Mouse (Mus musculus) kidney, embryonic 14.5 days (tissue): Measurements from ENCODE around the gene Ifi44. TPM values are rescaled to one million over a fixed set of nuclear protein-coding genes. Genes with fewer than 3 reads are reported as not detected.

Experiments
- ATAC-seq: fragments of 200-750 bp; cut with Nextera tagmentation; 2 replicates; pipeline ENCODE4 v1.8.0; 2017; ENCODE audit warnings: moderate number of reproducible peaks, mild to moderate bottlenecking, moderate TSS enrichment, moderate library complexity; ENCODE audit not compliant: low FRiP score, low TSS enrichment
- H3K27ac ChIP-seq: fragments of 300-500 bp; sonication (generic); 2 replicates; pipeline ENCODE4 v1.5.1; 2014; ENCODE audit warnings: low read depth, mild to moderate bottlenecking, low read length, moderate library complexity, mixed read lengths
- H3K27me3 ChIP-seq: fragments of 300-500 bp; sonication (generic); 2 replicates; pipeline ENCODE4 v1.6.1; 2014; ENCODE audit warnings: mild to moderate bottlenecking, low read length; ENCODE audit not compliant: control insufficient read depth, insufficient read depth
- H3K36me3 ChIP-seq: fragments of 300-500 bp; sonication (generic); 2 replicates; pipeline ENCODE4 v1.6.1; 2014; ENCODE audit warnings: low read length, mixed read lengths; ENCODE audit not compliant: control insufficient read depth, insufficient read depth
- H3K4me1 ChIP-seq: fragments of 300-500 bp; sonication (generic); 2 replicates; pipeline ENCODE4 v1.6.1; 2014; ENCODE audit warnings: low read length, mixed read lengths; ENCODE audit not compliant: control insufficient read depth, insufficient read depth
- H3K4me2 ChIP-seq: fragments of 300-500 bp; sonication (generic); replicated peaks from 2 replicates; pipeline ENCODE4 v1.6.1; 2014; ENCODE audit warnings: low read depth, mild to moderate bottlenecking, low read length
- H3K4me3 ChIP-seq: fragments of 300-500 bp; sonication (generic); 2 replicates; pipeline ENCODE4 v1.5.1; 2014; ENCODE audit warnings: mild to moderate bottlenecking, low read length
- H3K9ac ChIP-seq: fragments of 300-500 bp; sonication (generic); 2 replicates; pipeline ENCODE4 v1.6.1; 2014; ENCODE audit warnings: low read depth, mild to moderate bottlenecking, low read length, moderate library complexity
- H3K9me3 ChIP-seq: fragments of 300-500 bp; sonication (generic); 2 replicates; pipeline ENCODE4 v1.6.1; 2016; ENCODE audit warnings: low read length; ENCODE audit not compliant: control insufficient read depth
- WGBS: fragments of 180-500 bp; shearing (Covaris S2); extraction: QIAGEN DNeasy Blood & Tissue Kit; methylation state at CpG from one replicate; pipeline ENCODE4 v1.1.7; 2014; 5-methylcytosine and 5-hydroxymethylcytosine counted together
- polyA plus RNA-seq: library from polyadenylated mRNA; unstranded; fragments of >200 nt; fragmentation: Nextera tagmentation; extraction: Ambion mirVana; gene quantifications from 2 replicates; pipeline ENCODE4 v1.2.1, GENCODE M21; 2014

The Ifi44 gene
- polyA plus RNA-seq: 0.77 and 1.0 TPM in 2 replicates

- Histone ChIP-seq H3K4me3 (no peak within 1 kb of the TSS), H3K27ac (no peak within 1 kb of the TSS), H3K4me2 (no peak within 1 kb of the TSS), H3K9me3 (no peaks in the 10 kb centered on the region), H3K9ac (no peak within 1 kb of the TSS), H3K4me1 (no peaks in the 10 kb centered on the region), H3K27me3 (no peaks in the 10 kb centered on the region), H3K36me3 (no peaks in the 10 kb centered on the region)
- 60% methylated on average over 7 of the region's 7 CpGs for WGBS
- no peak for ATAC-seq
Observed at GRCm38 (mm10) chr3:151749737-151750136, at the start of gene Ifi44. Gene Ifi44, minus strand, starts transcription at chr3:151749960.

- whole genome bisulfite sequencing: 79% methylated on average over 8 of the region's 8 CpGs
Observed at GRCm38 (mm10) chr3:151788622-151789021, 38.9 kb upstream of the Ifi44 start.

GRCm38 (mm10) chr3:151775089-151775488 is 25.3 kb upstream of the Ifi44 start:
- WGBS: 63% methylated on average over 4 of the region's 4 CpGs
- Histone ChIP-seq H3K4me2 (no peak overlapping the region), H3K27ac (no peak overlapping the region), H3K36me3 (no peaks in the 10 kb centered on the region), H3K4me1 (no peaks in the 10 kb centered on the region), H3K4me3 (no peak overlapping the region), H3K27me3 (no peaks in the 10 kb centered on the region), H3K9me3 (no peaks in the 10 kb centered on the region), H3K9ac (no peak overlapping the region)
- ATAC-seq: no peak

More at GRCm38 (mm10) chr3:151788622-151789021, 38.9 kb upstream of the Ifi44 start:
- no peaks in the 10 kb centered on the region for H3K36me3 ChIP-seq
- H3K4me3 ChIP-seq: no peak overlapping the region
- H3K4me2 ChIP-seq: no peak overlapping the region
- no peaks in the 10 kb centered on the region for H3K9me3 ChIP-seq
- no peaks in the 10 kb centered on the region for H3K27me3 ChIP-seq
- ATAC-seq: no peak
- H3K4me1 ChIP-seq: no peaks in the 10 kb centered on the region
- no peak overlapping the region for H3K27ac ChIP-seq
- no peak overlapping the region for H3K9ac ChIP-seq

- no peaks in the 10 kb centered on the region for H3K27me3 ChIP-seq
- no peak overlapping the region for H3K9ac ChIP-seq
- H3K27ac ChIP-seq: no peak overlapping the region
- peak; percentile 62; the same call in 1 of the 2 replicates for ATAC-seq
- H3K36me3 ChIP-seq: no peaks in the 10 kb centered on the region
- H3K4me3 ChIP-seq: no peak overlapping the region
- no peaks in the 10 kb centered on the region for H3K4me1 ChIP-seq
- no peak overlapping the region for H3K4me2 ChIP-seq
- no peaks in the 10 kb centered on the region for H3K9me3 ChIP-seq
- 65% methylated on average over 3 of the region's 3 CpGs for WGBS
Observed at GRCm38 (mm10) chr3:151771074-151771473, 21.3 kb upstream of the Ifi44 start.

GRCm38 (mm10) chr3:151748514-151748913 is 1.2 kb downstream of the Ifi44 start:
- Histone ChIP-seq H3K27ac (no peak overlapping the region), H3K36me3 (no peaks in the 10 kb centered on the region), H3K4me2 (no peak overlapping the region), H3K27me3 (no peaks in the 10 kb centered on the region), H3K4me3 (no peak overlapping the region), H3K9me3 (no peaks in the 10 kb centered on the region), H3K4me1 (no peaks in the 10 kb centered on the region), H3K9ac (no peak overlapping the region)
- 95% methylated on average over 1 of the region's 1 CpGs for WGBS
- ATAC-seq: no peak

GRCm38 (mm10) chr3:151746058-151746457 is 3.7 kb downstream of the Ifi44 start:
- ATAC-seq: no peak
- Histone ChIP-seq H3K9me3 (no peaks in the 10 kb centered on the region), H3K9ac (no peak overlapping the region), H3K27me3 (no peaks in the 10 kb centered on the region), H3K4me2 (no peak overlapping the region), H3K4me1 (no peaks in the 10 kb centered on the region), H3K4me3 (no peak overlapping the region), H3K27ac (no peak overlapping the region), H3K36me3 (no peaks in the 10 kb centered on the region)
- WGBS: 88% methylated on average over 8 of the region's 8 CpGs

- H3K9ac ChIP-seq: no peak overlapping the region
- no peak for ATAC-seq
- no peaks in the 10 kb centered on the region for H3K27me3 ChIP-seq
- H3K9me3 ChIP-seq: no peaks in the 10 kb centered on the region
- H3K27ac ChIP-seq: no peak overlapping the region
- H3K4me1 ChIP-seq: no peaks in the 10 kb centered on the region
- 66% methylated on average over 1 of the region's 1 CpGs for WGBS
- H3K4me2 ChIP-seq: no peak overlapping the region
- no peaks in the 10 kb centered on the region for H3K36me3 ChIP-seq
- H3K4me3 ChIP-seq: no peak overlapping the region
Observed at GRCm38 (mm10) chr3:151742223-151742622, 7.5 kb downstream of the Ifi44 start.

GRCm38 (mm10) chr3:151716246-151716645 is 33.5 kb downstream of the Ifi44 start:
- WGBS: 9% methylated on average over 1 of the region's 1 CpGs
- Histone ChIP-seq H3K4me2 (no peak overlapping the region), H3K27ac (no peak overlapping the region), H3K9ac (no peak overlapping the region), H3K9me3 (no peaks in the 10 kb centered on the region), H3K36me3 (no peaks in the 10 kb centered on the region), H3K27me3 (no peaks in the 10 kb centered on the region), H3K4me1 (no peaks in the 10 kb centered on the region), H3K4me3 (no peak overlapping the region)
- 0 out of 2 replicates have a peak, but pooled peaks have one; percentile 46 for ATAC-seq

- Histone ChIP-seq H3K27ac (no peak overlapping the region), H3K36me3 (no peaks in the 10 kb centered on the region), H3K27me3 (no peaks in the 10 kb centered on the region), H3K9me3 (no peaks in the 10 kb centered on the region), H3K4me2 (no peak overlapping the region), H3K4me3 (no peak overlapping the region), H3K4me1 (no peaks in the 10 kb centered on the region), H3K9ac (no peak overlapping the region)
- WGBS: 78% methylated on average over 4 of the region's 4 CpGs
- no peak for ATAC-seq
Observed at GRCm38 (mm10) chr3:151707335-151707734, 42.4 kb downstream of the Ifi44 start.
